Mouse (Mus musculus) ES-E14 (cell line): ENCODE measurements around the gene a.

Experiments used
- MAFK ChIP-seq: IDR thresholded peaks from 2 replicates; pipeline ENCODE4 v1.6.1; 2014; ENCODE audit warnings: mild to moderate bottlenecking, low read depth, low read length, inconsistent platforms; ENCODE audit not compliant: insufficient read depth
- ZC3H11A ChIP-seq: IDR thresholded peaks from 2 replicates; pipeline ENCODE4 v1.6.1; 2012; ENCODE audit warnings: low read depth, mild to moderate bottlenecking, inconsistent platforms, low read length, borderline replicate concordance
- ZNF384 ChIP-seq: IDR thresholded peaks from 2 replicates; pipeline ENCODE4 v1.6.1; 2012; ENCODE audit warnings: low read depth, low read length, inconsistent platforms

GRCm38 (mm10) chr2:154767051-154767450 lies 24.2 kb upstream of the a start:
- TF ChIP-seq ZNF384 (no peak), ZC3H11A (no peak), MAFK (no peak)
